Mouse (Mus musculus) neural tube, embryonic 11.5 days (tissue): ENCODE measurements around the gene Spns2. TPM values are rescaled to one million over a fixed set of nuclear protein-coding genes. Genes with fewer than 3 reads are reported as not detected.

Experiments used
- ATAC-seq: fragments of 200-750 bp; cut with Nextera tagmentation; 2 replicates; pipeline ENCODE4 v1.8.0; 2017; ENCODE audit warnings: moderate number of reproducible peaks, mild to moderate bottlenecking, moderate TSS enrichment, moderate library complexity; ENCODE audit not compliant: insufficient read depth, low FRiP score, low TSS enrichment
- DNase-seq: peaks from one replicate; pipeline ENCODE4 v3.0.0-alpha.2; 2015; ENCODE audit warnings: low spot score
- H3K27ac ChIP-seq: fragments of 300-500 bp; sonication (generic); 2 replicates; pipeline ENCODE4 v1.5.1; 2014; ENCODE audit warnings: low read depth, mild to moderate bottlenecking, low read length
- H3K27me3 ChIP-seq: fragments of 300-500 bp; sonication (generic); 2 replicates; pipeline ENCODE4 v1.6.1; 2014; ENCODE audit warnings: mild to moderate bottlenecking, low read length, mixed read lengths; ENCODE audit not compliant: control insufficient read depth, insufficient read depth
- H3K36me3 ChIP-seq: fragments of 300-500 bp; sonication (generic); 2 replicates; pipeline ENCODE4 v1.6.1; 2014; ENCODE audit warnings: mild to moderate bottlenecking, low read length, moderate library complexity, mixed read lengths; ENCODE audit not compliant: control insufficient read depth, insufficient read depth
- H3K4me1 ChIP-seq: fragments of 300-500 bp; sonication (generic); 2 replicates; pipeline ENCODE4 v1.6.1; 2014; ENCODE audit warnings: low read length, mixed read lengths; ENCODE audit not compliant: control insufficient read depth, insufficient read depth
- H3K4me2 ChIP-seq: fragments of 300-500 bp; sonication (generic); 2 replicates; pipeline ENCODE4 v1.6.1; 2014; ENCODE audit warnings: low read depth, mild to moderate bottlenecking, moderate library complexity
- H3K4me3 ChIP-seq: fragments of 300-500 bp; sonication (generic); 2 replicates; pipeline ENCODE4 v1.5.1; 2014; ENCODE audit warnings: low read depth, low read length
- H3K9ac ChIP-seq: fragments of 300-500 bp; sonication (generic); 2 replicates; pipeline ENCODE4 v1.6.1; 2014; ENCODE audit warnings: mild to moderate bottlenecking, low read length
- H3K9me3 ChIP-seq: fragments of 300-500 bp; sonication (generic); 2 replicates; pipeline ENCODE4 v1.6.1; 2016; ENCODE audit warnings: low read length; ENCODE audit not compliant: control insufficient read depth
- WGBS: fragments of 180-500 bp; shearing (Covaris S2); extraction: QIAGEN DNeasy Blood & Tissue Kit; methylation state at CpG from one replicate; pipeline ENCODE4 v1.1.7; 2014; 5-methylcytosine and 5-hydroxymethylcytosine counted together
- polyA plus RNA-seq: library from polyadenylated mRNA; unstranded; fragments of >200 nt; fragmentation: Nextera tagmentation; extraction: Ambion mirVana; gene quantifications from 2 replicates; pipeline ENCODE4 v1.2.1, GENCODE M21; 2014

Gene Spns2
- polyA plus RNA-seq, 1 experiment from 2014 or later: 7.1 TPM

DNA sequence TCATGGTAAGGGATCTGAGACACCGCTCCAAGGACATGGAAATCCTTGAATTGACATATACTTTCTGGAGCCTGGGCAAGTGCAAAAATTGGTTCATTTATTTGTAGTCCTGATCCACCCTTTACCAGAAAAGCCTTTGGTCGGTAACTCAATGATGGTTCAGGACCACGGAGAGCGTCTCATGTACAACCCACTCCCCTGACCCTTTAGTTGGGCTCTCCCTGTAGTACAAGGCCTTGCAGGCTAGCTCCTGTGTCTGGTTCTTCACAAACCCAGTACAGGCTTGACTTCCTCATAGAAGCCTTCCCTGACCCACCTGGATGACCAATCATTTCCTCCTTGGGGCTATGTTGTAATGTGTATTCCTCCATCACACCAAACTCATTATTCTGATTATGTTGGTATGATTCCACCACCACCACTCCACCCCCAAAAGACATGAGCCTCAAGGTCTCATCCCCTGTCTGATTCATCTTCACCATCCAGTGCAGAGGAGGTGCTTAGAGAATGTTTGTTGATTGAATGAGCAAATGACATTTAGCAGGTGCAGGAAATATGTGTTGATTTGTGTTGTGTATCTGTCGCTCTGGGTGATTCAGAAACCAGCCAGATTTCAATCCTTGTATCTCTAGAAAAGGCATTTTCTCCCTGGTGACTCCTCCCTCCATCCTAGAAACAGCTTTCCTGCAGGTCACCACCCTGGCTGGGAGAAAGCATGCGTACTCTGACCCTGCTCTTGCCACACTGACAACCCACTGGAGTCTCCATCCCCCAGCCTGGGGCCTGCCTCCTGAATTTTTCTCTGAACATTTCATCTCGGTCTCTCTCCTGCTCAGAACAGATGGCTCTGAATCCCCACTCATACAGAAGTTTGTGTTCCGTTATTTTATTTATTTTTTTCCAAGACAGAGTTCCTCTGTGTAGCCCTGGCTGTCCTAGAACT lies 4.6 kb upstream of the Spns2 start:
- Histone ChIP-seq H3K9ac (no peak overlapping the region), H3K27ac (no peak overlapping the region), H3K4me2 (no peak overlapping the region), H3K27me3 (0 out of 2 replicates have a peak, but pooled peaks cover 2% of the 10 kb centered on the region), H3K4me3 (no peak overlapping the region), H3K4me1 (no peaks in the 10 kb centered on the region), H3K36me3 (no peaks in the 10 kb centered on the region), H3K9me3 (no peaks in the 10 kb centered on the region)
- ATAC-seq (no peak), DNase-seq (peak; percentile 35)
- WGBS: 53% methylated on average over 8 of the region's 8 CpGs

DNA sequence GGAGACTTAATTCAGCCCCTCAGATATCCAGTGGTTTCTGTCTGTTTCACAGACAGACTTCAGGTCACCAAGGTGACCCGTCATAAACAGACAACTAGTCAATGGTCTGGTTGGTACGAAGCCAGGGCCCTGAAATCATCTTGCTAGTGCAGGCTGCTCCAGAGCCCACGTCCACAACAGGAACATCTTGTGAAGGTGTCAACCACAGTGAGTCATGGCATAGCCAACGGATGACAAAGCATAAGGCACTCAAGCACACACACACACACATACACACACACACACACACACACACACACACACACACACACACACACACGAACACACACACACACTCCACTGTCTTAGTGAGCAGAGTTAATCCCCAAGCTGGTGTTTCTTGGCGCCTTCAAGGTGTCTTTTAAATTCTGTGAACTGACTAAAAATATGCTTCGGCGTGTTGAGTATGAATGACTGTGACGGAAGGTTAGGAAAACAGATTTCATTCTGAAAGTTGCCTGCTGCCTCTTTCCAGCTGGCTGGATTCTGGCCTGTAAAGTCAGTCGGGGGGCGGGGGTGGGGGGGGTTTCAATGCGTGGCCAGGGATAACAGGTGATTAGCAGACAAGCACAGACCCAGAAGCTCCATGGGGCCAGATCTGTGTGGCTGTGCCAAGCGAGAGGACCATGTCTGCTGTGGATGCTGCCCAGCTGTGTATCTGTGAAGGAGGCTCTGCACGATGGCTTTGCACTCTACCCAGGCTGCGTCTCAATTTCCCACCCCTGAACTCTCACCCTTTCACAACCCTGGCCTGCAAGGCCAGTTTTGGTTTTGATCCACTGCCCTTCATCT lies 1.6 kb upstream of the Spns2 start:
- no peaks in the 10 kb centered on the region for H3K9me3 ChIP-seq
- no peak overlapping the region for H3K9ac ChIP-seq
- no peaks in the 10 kb centered on the region for H3K4me1 ChIP-seq
- ATAC-seq: no peak
- H3K27ac ChIP-seq: no peak overlapping the region
- H3K4me3 ChIP-seq: no peak overlapping the region
- no peaks in the 10 kb centered on the region for H3K36me3 ChIP-seq
- no peak for DNase-seq
- H3K27me3 ChIP-seq: peaks cover 19% of the 10 kb centered on the region
- WGBS: 71% methylated on average over 15 of the region's 15 CpGs
- H3K4me2 ChIP-seq: no peak overlapping the region

DNA sequence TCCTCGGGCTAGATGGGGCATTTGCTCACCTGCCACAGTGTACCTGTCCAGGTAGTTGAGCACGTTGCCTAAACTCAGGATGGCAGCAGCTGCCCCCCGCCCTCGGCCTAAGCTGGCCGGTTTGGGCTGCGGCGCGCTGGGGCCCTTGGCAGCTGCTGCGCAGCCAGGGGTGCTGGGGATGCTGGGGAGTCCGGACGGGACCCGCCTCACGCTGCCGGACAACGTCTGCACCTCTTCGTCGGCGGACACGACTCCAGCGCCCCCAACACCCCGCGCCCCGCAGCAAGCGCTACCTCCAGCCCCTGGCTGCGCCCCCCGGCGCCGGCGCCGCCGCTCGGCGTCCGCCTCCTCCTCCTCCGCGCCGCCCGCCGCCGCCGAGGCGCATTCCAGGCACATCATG lies 307 bp downstream of the Spns2 start:
- Histone ChIP-seq H3K36me3 (no peaks in the 10 kb centered on the region), H3K9me3 (no peaks in the 10 kb centered on the region), H3K4me2 (peak overlapping the region; percentile 88), H3K4me1 (no peaks in the 10 kb centered on the region; the same call in 1 of the 2 replicates), H3K9ac (peak overlapping the region; percentile 76), H3K27me3 (peaks cover 19% of the 10 kb centered on the region), H3K4me3 (peak overlapping the region; percentile 68), H3K27ac (peak overlapping the region; percentile 75)
- ATAC-seq (peak; percentile 14; the same call in 1 of the 2 replicates), DNase-seq (no peak)
- 2% methylated on average over 21 of the region's 42 CpGs for WGBS

DNA sequence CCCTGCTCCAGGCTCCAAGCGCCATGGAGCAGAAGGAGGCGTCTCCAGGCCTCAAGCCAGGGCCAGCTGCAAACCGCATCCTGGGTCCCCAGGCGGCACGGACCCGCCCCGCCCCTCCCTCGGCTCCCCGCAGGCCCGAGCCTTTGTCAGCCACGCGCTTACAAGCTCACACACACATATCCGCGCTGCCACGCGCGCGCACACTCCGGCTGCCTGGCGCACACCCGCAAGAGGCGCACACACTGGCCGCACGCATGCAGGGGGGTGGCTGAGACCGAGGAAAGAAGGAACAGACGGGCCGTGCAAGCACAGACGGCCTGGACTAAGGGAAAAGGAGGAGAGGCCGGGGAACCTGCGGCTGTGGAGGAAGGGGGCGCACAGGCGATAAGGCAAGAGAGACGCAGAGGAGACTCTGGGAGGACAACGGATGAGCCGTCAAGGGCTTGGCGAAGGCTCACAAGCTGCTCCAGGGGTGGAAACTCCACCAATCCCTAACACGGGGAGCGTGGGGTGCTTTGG lies 892 bp downstream of the Spns2 start:
- H3K9ac ChIP-seq: peak overlapping the region; percentile 76
- peak; percentile 71 for ATAC-seq
- no peaks in the 10 kb centered on the region; the same call in 1 of the 2 replicates for H3K4me1 ChIP-seq
- peak overlapping the region; percentile 75 for H3K27ac ChIP-seq
- no peaks in the 10 kb centered on the region for H3K9me3 ChIP-seq
- H3K36me3 ChIP-seq: no peaks in the 10 kb centered on the region
- DNase-seq: peak; percentile 77
- peak overlapping the region; percentile 88 for H3K4me2 ChIP-seq
- WGBS: under 1% methylated on average over 38 of the region's 38 CpGs
- peaks cover 19% of the 10 kb centered on the region for H3K27me3 ChIP-seq
- peak overlapping the region; percentile 68 for H3K4me3 ChIP-seq

DNA sequence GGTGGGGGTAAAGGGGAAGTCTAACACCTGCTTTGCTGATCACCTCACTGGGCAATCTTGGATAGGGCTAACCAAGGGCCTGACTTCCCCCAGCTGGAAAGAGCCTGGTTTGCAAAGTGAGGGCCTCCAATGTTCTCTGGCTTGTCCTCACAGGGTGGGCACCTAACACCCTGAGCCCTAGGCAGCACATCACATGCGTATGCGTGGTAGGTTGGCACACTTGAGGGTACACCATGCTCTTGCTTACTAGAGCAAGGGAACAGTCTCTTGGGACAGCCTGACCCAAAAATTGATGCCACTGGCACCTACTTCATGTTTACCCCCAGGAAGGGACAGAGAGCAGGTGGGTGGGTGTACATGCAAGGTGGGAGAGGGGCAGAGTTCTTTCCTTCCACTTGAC lies 2.0 kb downstream of the Spns2 start:
- ATAC-seq: no peak
- peak overlapping the region; percentile 76; the same call in 1 of the 2 replicates for H3K9ac ChIP-seq
- peaks cover 19% of the 10 kb centered on the region for H3K27me3 ChIP-seq
- DNase-seq: no peak
- H3K36me3 ChIP-seq: no peaks in the 10 kb centered on the region
- H3K4me3 ChIP-seq: peak overlapping the region; percentile 68
- no peaks in the 10 kb centered on the region for H3K9me3 ChIP-seq
- H3K27ac ChIP-seq: no peak overlapping the region
- WGBS: 86% methylated on average over 2 of the region's 2 CpGs
- no peaks in the 10 kb centered on the region; the same call in 1 of the 2 replicates for H3K4me1 ChIP-seq
- H3K4me2 ChIP-seq: peak overlapping the region; percentile 88

DNA sequence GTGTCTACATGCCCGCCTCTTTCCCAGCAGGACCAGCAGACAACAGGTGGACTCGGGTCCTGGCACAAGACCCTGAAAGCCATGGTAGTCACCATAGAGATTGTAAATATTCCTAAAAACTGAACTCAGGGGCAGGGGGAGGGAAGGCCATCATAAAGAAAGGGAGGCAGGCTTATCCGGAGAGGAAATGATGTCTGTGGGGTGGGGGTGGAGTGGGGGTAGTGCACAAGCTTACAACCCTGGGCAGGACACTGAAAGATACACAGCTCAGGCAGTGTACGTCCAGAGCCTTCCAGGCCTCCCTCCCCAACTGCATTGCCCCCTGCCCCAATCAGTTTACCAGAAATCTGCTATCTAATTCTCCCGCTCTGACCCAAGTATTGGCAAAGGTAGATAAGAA lies 2.5 kb downstream of the Spns2 start:
- no peak for ATAC-seq
- peaks cover 19% of the 10 kb centered on the region for H3K27me3 ChIP-seq
- 65% methylated on average over 5 of the region's 5 CpGs for WGBS
- no peak overlapping the region for H3K27ac ChIP-seq
- no peak overlapping the region for H3K9ac ChIP-seq
- H3K4me2 ChIP-seq: peak overlapping the region; percentile 88; the same call in 1 of the 2 replicates
- H3K36me3 ChIP-seq: no peaks in the 10 kb centered on the region
- no peak for DNase-seq
- H3K4me1 ChIP-seq: no peaks in the 10 kb centered on the region; the same call in 1 of the 2 replicates
- no peaks in the 10 kb centered on the region for H3K9me3 ChIP-seq
- 0 out of 2 replicates have a peak overlapping the region, but pooled peaks have one; percentile 2 for H3K4me3 ChIP-seq

DNA sequence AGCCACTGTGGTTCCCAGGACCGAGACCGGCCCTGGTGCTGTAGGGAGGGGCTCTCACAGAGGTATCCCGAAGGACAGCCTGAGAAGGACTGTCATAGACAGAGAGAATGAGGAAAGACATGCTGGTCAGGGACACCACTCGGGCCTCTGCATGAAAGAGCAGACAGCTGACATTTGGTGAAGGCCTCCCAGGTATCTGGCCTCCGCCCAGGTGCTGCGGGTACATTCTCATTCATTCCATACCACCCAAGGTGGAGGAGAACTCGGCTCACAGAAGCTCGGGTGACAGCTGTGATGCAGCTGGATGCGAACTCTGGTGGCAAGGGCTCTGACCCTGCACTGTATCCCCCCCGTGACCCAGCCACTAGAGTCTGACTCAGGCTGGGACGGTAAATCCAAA lies 3.7 kb downstream of the Spns2 start:
- DNase-seq (no peak), ATAC-seq (no peak)
- H3K36me3 ChIP-seq: no peaks in the 10 kb centered on the region
- H3K4me2 ChIP-seq: no peak overlapping the region
- H3K27ac ChIP-seq: no peak overlapping the region
- no peaks in the 10 kb centered on the region for H3K9me3 ChIP-seq
- 73% methylated on average over 11 of the region's 11 CpGs for WGBS
- H3K9ac ChIP-seq: no peak overlapping the region
- H3K4me3 ChIP-seq: no peak overlapping the region
- peaks cover 19% of the 10 kb centered on the region for H3K27me3 ChIP-seq
- H3K4me1 ChIP-seq: no peaks in the 10 kb centered on the region; the same call in 1 of the 2 replicates

DNA sequence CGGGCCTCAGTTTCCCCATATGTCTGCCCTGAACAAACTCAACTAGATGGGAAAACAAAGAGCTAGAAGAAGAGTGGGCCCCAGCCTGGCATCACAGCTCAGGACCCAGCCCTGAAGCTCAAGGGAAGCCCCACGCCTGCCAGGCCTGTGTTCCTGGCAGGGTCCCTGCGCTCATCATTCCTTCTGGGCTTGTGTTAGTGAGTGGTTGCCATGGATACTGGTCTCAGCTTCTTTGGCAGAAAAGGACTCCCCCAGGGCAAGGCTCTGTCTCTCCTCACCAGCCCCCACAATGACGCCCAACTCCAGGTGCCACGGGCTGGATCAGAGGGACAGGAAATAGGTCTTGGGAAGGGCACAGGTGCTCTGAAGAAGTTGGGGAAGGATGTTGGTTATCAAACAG lies 4.5 kb downstream of the Spns2 start:
- DNase-seq: no peak
- WGBS: 64% methylated on average over 5 of the region's 5 CpGs
- Histone ChIP-seq H3K27me3 (peaks cover 19% of the 10 kb centered on the region), H3K27ac (no peak overlapping the region), H3K9ac (no peak overlapping the region), H3K4me2 (no peak overlapping the region), H3K4me1 (no peaks in the 10 kb centered on the region; the same call in 1 of the 2 replicates), H3K36me3 (no peaks in the 10 kb centered on the region), H3K9me3 (no peaks in the 10 kb centered on the region), H3K4me3 (no peak overlapping the region)
- no peak for ATAC-seq
